Mouse (Mus musculus) liver, embryonic 12.5 days (tissue): ENCODE results near the gene Adap1. TPM values are rescaled to one million over a fixed set of nuclear protein-coding genes. Genes with fewer than 3 reads are reported as not detected.

Experiments used
- ATAC-seq: fragments of 200-750 bp; cut with Nextera tagmentation; 2 replicates; pipeline ENCODE4 v1.8.0; 2017; ENCODE audit warnings: moderate number of reproducible peaks, mild to moderate bottlenecking, moderate library complexity
- H3K27ac ChIP-seq: fragments of 300-500 bp; sonication (generic); 2 replicates; pipeline ENCODE4 v1.5.1; 2016; ENCODE audit warnings: mild to moderate bottlenecking
- H3K27me3 ChIP-seq: fragments of 300-500 bp; sonication (generic); replicated peaks from 2 replicates; pipeline ENCODE4 v1.6.1; 2016; ENCODE audit warnings: mild to moderate bottlenecking, moderate library complexity
- H3K36me3 ChIP-seq: fragments of 300-500 bp; sonication (generic); 2 replicates; pipeline ENCODE4 v1.6.1; 2016; ENCODE audit warnings: mild to moderate bottlenecking, moderate library complexity
- H3K4me1 ChIP-seq: fragments of 300-500 bp; sonication (generic); 2 replicates; pipeline ENCODE4 v1.6.1; 2016
- H3K4me2 ChIP-seq: fragments of 300-500 bp; sonication (generic); 2 replicates; pipeline ENCODE4 v1.6.1; 2016; ENCODE audit warnings: mild to moderate bottlenecking, moderate library complexity
- H3K4me3 ChIP-seq: fragments of 300-500 bp; sonication (generic); 2 replicates; pipeline ENCODE4 v1.5.1; 2016; ENCODE audit warnings: mild to moderate bottlenecking, moderate library complexity
- H3K9ac ChIP-seq: fragments of 300-500 bp; sonication (generic); 2 replicates; pipeline ENCODE4 v1.6.1; 2016; ENCODE audit warnings: mild to moderate bottlenecking, moderate library complexity
- H3K9me3 ChIP-seq: fragments of 300-500 bp; sonication (generic); replicated peaks from 2 replicates; pipeline ENCODE4 v1.6.1; 2016; ENCODE audit warnings: mild to moderate bottlenecking, moderate library complexity
- WGBS: fragments of 180-500 bp; shearing (Covaris S2); methylation state at CpG from one replicate; pipeline ENCODE4 v1.1.7; 2016; ENCODE audit not compliant: insufficient replicate concordance; 5-methylcytosine and 5-hydroxymethylcytosine counted together
- polyA plus RNA-seq: library from polyadenylated mRNA; unstranded; fragments of >200 nt; fragmentation: Nextera tagmentation; extraction: Ambion mirVana; gene quantifications from 2 replicates; pipeline ENCODE4 v1.2.1, GENCODE M21; 2016

The Adap1 gene
- polyA plus RNA-seq, 1 experiment from 2014 or later = 7.3 TPM

GRCm38 (mm10) chr5:139271994-139272554, 53.3 kb downstream of the Adap1 start:
- Histone ChIP-seq H3K9ac (peak overlapping the region; percentile 27; the same call in 1 of the 2 replicates), H3K27ac (no peak overlapping the region), H3K4me2 (no peak overlapping the region), H3K36me3 (peaks cover 31% of the 10 kb centered on the region), H3K4me1 (peaks cover 14% of the 10 kb centered on the region; the same call in 1 of the 2 replicates), H3K9me3 (no peaks in the 10 kb centered on the region), H3K4me3 (no peak overlapping the region), H3K27me3 (no peaks in the 10 kb centered on the region)
- no peak for ATAC-seq
- WGBS = 67% methylated on average over 8 of the region's 8 CpGs

- H3K27me3 ChIP-seq = no peaks in the 10 kb centered on the region
- no peaks in the 10 kb centered on the region for H3K9me3 ChIP-seq
- H3K4me3 ChIP-seq = no peak overlapping the region
- H3K9ac ChIP-seq = no peak overlapping the region
- H3K4me1 ChIP-seq = peaks cover 14% of the 10 kb centered on the region; the same call in 1 of the 2 replicates
- H3K36me3 ChIP-seq = peaks cover 42% of the 10 kb centered on the region
- WGBS = 81% methylated on average over 16 of the region's 16 CpGs
- no peak overlapping the region for H3K4me2 ChIP-seq
- no peak for ATAC-seq
- peak overlapping the region; percentile 4; the same call in 1 of the 2 replicates for H3K27ac ChIP-seq
Measured at GRCm38 (mm10) chr5:139270806-139271521, 54.5 kb downstream of the Adap1 start.

GRCm38 (mm10) chr5:139267661-139268060, 57.8 kb downstream of the Adap1 start:
- Histone ChIP-seq H3K27me3 (no peaks in the 10 kb centered on the region), H3K9ac (no peak overlapping the region), H3K27ac (no peak overlapping the region), H3K36me3 (peaks cover 75% of the 10 kb centered on the region), H3K9me3 (no peaks in the 10 kb centered on the region), H3K4me2 (no peak overlapping the region), H3K4me1 (peaks cover 10% of the 10 kb centered on the region; the same call in 1 of the 2 replicates), H3K4me3 (no peak overlapping the region)
- ATAC-seq = no peak
- 80% methylated on average over 4 of the region's 4 CpGs for WGBS

GRCm38 (mm10) chr5:139261403-139261802, 64.0 kb downstream of the Adap1 start:
- H3K36me3 ChIP-seq = peaks cover 99% of the 10 kb centered on the region
- H3K4me2 ChIP-seq = no peak overlapping the region
- no peak for ATAC-seq
- H3K9me3 ChIP-seq = no peaks in the 10 kb centered on the region
- H3K4me1 ChIP-seq = peaks cover 55% of the 10 kb centered on the region
- no peak overlapping the region for H3K4me3 ChIP-seq
- no peak overlapping the region for H3K9ac ChIP-seq
- H3K27me3 ChIP-seq = no peaks in the 10 kb centered on the region
- H3K27ac ChIP-seq = 0 out of 2 replicates have a peak overlapping the region, but pooled peaks have one; percentile 2
- 84% methylated on average over 4 of the region's 4 CpGs for whole genome bisulfite sequencing

- no peak overlapping the region for H3K9ac ChIP-seq
- H3K4me2 ChIP-seq = no peak overlapping the region
- no peak for ATAC-seq
- WGBS = 80% methylated on average over 5 of the region's 5 CpGs
- H3K4me1 ChIP-seq = peaks cover 71% of the 10 kb centered on the region
- no peak overlapping the region for H3K4me3 ChIP-seq
- no peak overlapping the region for H3K27ac ChIP-seq
- H3K27me3 ChIP-seq = no peaks in the 10 kb centered on the region
- H3K9me3 ChIP-seq = no peaks in the 10 kb centered on the region
- peaks cover 99% of the 10 kb centered on the region for H3K36me3 ChIP-seq
Measured at GRCm38 (mm10) chr5:139259853-139260252, 65.6 kb downstream of the Adap1 start.

- no peaks in the 10 kb centered on the region for H3K9me3 ChIP-seq
- H3K27ac ChIP-seq = no peak overlapping the region
- H3K27me3 ChIP-seq = no peaks in the 10 kb centered on the region
- H3K36me3 ChIP-seq = peaks cover 97% of the 10 kb centered on the region
- no peak overlapping the region for H3K4me2 ChIP-seq
- WGBS = 90% methylated on average over 8 of the region's 8 CpGs
- no peak overlapping the region for H3K4me3 ChIP-seq
- no peak overlapping the region for H3K9ac ChIP-seq
- peaks cover 84% of the 10 kb centered on the region for H3K4me1 ChIP-seq
- no peak for ATAC-seq
Measured at GRCm38 (mm10) chr5:139258371-139259035, 66.9 kb downstream of the Adap1 start.

- peaks cover 91% of the 10 kb centered on the region for H3K4me1 ChIP-seq
- peak overlapping the region; percentile 39; the same call in 1 of the 2 replicates for H3K27ac ChIP-seq
- peaks cover 90% of the 10 kb centered on the region for H3K36me3 ChIP-seq
- no peak overlapping the region for H3K4me3 ChIP-seq
- no peak overlapping the region for H3K9ac ChIP-seq
- 74% methylated on average over 4 of the region's 4 CpGs for WGBS
- H3K27me3 ChIP-seq = no peaks in the 10 kb centered on the region
- no peaks in the 10 kb centered on the region for H3K9me3 ChIP-seq
- no peak overlapping the region for H3K4me2 ChIP-seq
- no peak for ATAC-seq
Measured at GRCm38 (mm10) chr5:139257818-139258217, 67.6 kb downstream of the Adap1 start.

GRCm38 (mm10) chr5:139257265-139257664, 68.2 kb downstream of the Adap1 start:
- Histone ChIP-seq H3K27ac (peak overlapping the region; percentile 33), H3K4me1 (peaks cover 91% of the 10 kb centered on the region), H3K4me3 (no peak overlapping the region), H3K4me2 (no peak overlapping the region), H3K27me3 (no peaks in the 10 kb centered on the region), H3K9ac (peak overlapping the region; percentile 6; the same call in 1 of the 2 replicates), H3K9me3 (no peaks in the 10 kb centered on the region), H3K36me3 (peaks cover 85% of the 10 kb centered on the region)
- no peak for ATAC-seq
- WGBS = 88% methylated on average over 1 of the region's 1 CpGs

GRCm38 (mm10) chr5:139256211-139256765, 69.1 kb downstream of the Adap1 start:
- Histone ChIP-seq H3K27me3 (no peaks in the 10 kb centered on the region), H3K36me3 (peaks cover 75% of the 10 kb centered on the region), H3K4me3 (no peak overlapping the region), H3K4me1 (peaks cover 89% of the 10 kb centered on the region), H3K9ac (peak overlapping the region; percentile 20; the same call in 1 of the 2 replicates), H3K27ac (peak overlapping the region; percentile 42), H3K4me2 (no peak overlapping the region), H3K9me3 (no peaks in the 10 kb centered on the region)
- no peak for ATAC-seq
- WGBS = 76% methylated on average over 3 of the region's 3 CpGs

- peaks cover 71% of the 10 kb centered on the region for H3K36me3 ChIP-seq
- H3K4me2 ChIP-seq = peak overlapping the region; percentile 99
- no peaks in the 10 kb centered on the region for H3K9me3 ChIP-seq
- peaks cover 89% of the 10 kb centered on the region for H3K4me1 ChIP-seq
- H3K27ac ChIP-seq = peak overlapping the region; percentile 39; the same call in 1 of the 2 replicates
- H3K4me3 ChIP-seq = no peak overlapping the region
- H3K9ac ChIP-seq = 0 out of 2 replicates have a peak overlapping the region, but pooled peaks have one; percentile 20
- 80% methylated on average over 6 of the region's 6 CpGs for WGBS
- H3K27me3 ChIP-seq = no peaks in the 10 kb centered on the region
- no peak for ATAC-seq
Measured at GRCm38 (mm10) chr5:139255777-139256176, 69.6 kb downstream of the Adap1 start.

GRCm38 (mm10) chr5:139254938-139255337, 70.5 kb downstream of the Adap1 start:
- no peak for ATAC-seq
- Histone ChIP-seq H3K4me3 (no peak overlapping the region), H3K27me3 (no peaks in the 10 kb centered on the region), H3K9ac (peak overlapping the region; percentile 77; the same call in 1 of the 2 replicates), H3K4me2 (peak overlapping the region; percentile 99), H3K27ac (0 out of 2 replicates have a peak overlapping the region, but pooled peaks have one; percentile 97), H3K9me3 (no peaks in the 10 kb centered on the region), H3K36me3 (peaks cover 71% of the 10 kb centered on the region), H3K4me1 (peaks cover 82% of the 10 kb centered on the region)
- 77% methylated on average over 6 of the region's 6 CpGs for WGBS
